Mouse (Mus musculus) left cerebral cortex, postnatal 36 days (tissue): Measurements from ENCODE around the gene Ppox. TPM values are rescaled to one million over a fixed set of nuclear protein-coding genes. Genes with fewer than 3 reads are reported as not detected.

Source experiments
- DNase-seq, 2 experiments: peaks; one replicate each; pipeline ENCODE4 v3.0.0; 2021 to 2022; ENCODE audit warnings: low spot score in 2 of 2, mixed read lengths in 1 of 2
- intact Hi-C: fragments of 180-260 bp; cut with DNase I; formaldehyde crosslinking; loops from one replicate; pipeline ENCODE4 v1.15.1; 2025
- total RNA-seq, 2 experiments: library from RNA; stranded (reverse); gene quantifications; 2 replicates each; pipeline ENCODE4 v1.2.3; 2021

The Ppox gene
- total RNA-seq, 2 experiments from 2014 or later = 21.7 to 26.6 TPM

- intact Hi-C loops = loop anchor here (2.0 kb wide), 1 partner anchor 17 kb away; the partner anchor contains the start of gene B4galt3
- peak; percentile 94 to 95 for DNase-seq
These were observed 6.4 kb upstream of the Ppox start, which contains the start of gene Usp21 for GRCm38 (mm10) chr1:171287136-171288081. TSS of gene Usp21 (minus strand) at chr1:171287991.

GRCm38 (mm10) chr1:171286517-171286916, 5.5 kb upstream of the Ppox start:
- intact Hi-C loops = loop anchor here (2.0 kb wide), 1 partner anchor 16 kb away; the partner anchor contains the start of gene B4galt3

GRCm38 (mm10) chr1:171285096-171285892, 4.3 kb upstream of the Ppox start:
- intact Hi-C loops = no loop called here

More at GRCm38 (mm10) chr1:171286517-171286916, 5.5 kb upstream of the Ppox start:
- DNase-seq = no peak

GRCm38 (mm10) chr1:171284491-171284890, 3.5 kb upstream of the Ppox start:
- DNase-seq = no peak
- intact Hi-C loops = no loop called here

More at GRCm38 (mm10) chr1:171285096-171285892, 4.3 kb upstream of the Ppox start:
- DNase-seq = peak in 1 of 2 experiments; percentile 6

GRCm38 (mm10) chr1:171283188-171284160, 2.5 kb upstream of the Ppox start:
- DNase-seq = peak in 1 of 2 experiments; percentile 3
- intact Hi-C loops = no loop called here

- intact Hi-C loops = no loop called here
- DNase-seq = peak in 1 of 2 experiments; percentile 2
These were observed 1.3 kb upstream of the Ppox start for GRCm38 (mm10) chr1:171282086-171282805.

GRCm38 (mm10) chr1:171281528-171281923, 540 bp upstream of the Ppox start:
- intact Hi-C loops = no loop called here
- DNase-seq = peak in 1 of 2 experiments; percentile 79

GRCm38 (mm10) chr1:171280250-171280915, 603 bp downstream of the Ppox start:
- intact Hi-C loops = no loop called here
- peak in 1 of 2 experiments; percentile 6 for DNase-seq

GRCm38 (mm10) chr1:171279721-171280120, 1.3 kb downstream of the Ppox start:
- DNase-seq = peak in 1 of 2 experiments; percentile 2
- intact Hi-C loops = no loop called here

- peak in 1 of 2 experiments; percentile 2 for DNase-seq
- intact Hi-C loops = no loop called here
These were observed 1.8 kb downstream of the Ppox start for GRCm38 (mm10) chr1:171279012-171279705.

GRCm38 (mm10) chr1:171278436-171278835, 2.5 kb downstream of the Ppox start:
- peak in 1 of 2 experiments; percentile 2 for DNase-seq
- intact Hi-C loops = no loop called here

GRCm38 (mm10) chr1:171277736-171278135, 3.2 kb downstream of the Ppox start:
- intact Hi-C loops = no loop called here
- no peak for DNase-seq

- no peak for DNase-seq
- intact Hi-C loops = no loop called here
These were observed 4.8 kb downstream of the Ppox start for GRCm38 (mm10) chr1:171276110-171276748.

- intact Hi-C loops = no loop called here
- no peak for DNase-seq
These were observed 5.7 kb downstream of the Ppox start for GRCm38 (mm10) chr1:171275144-171275734.

GRCm38 (mm10) chr1:171274171-171274570, 6.8 kb downstream of the Ppox start:
- intact Hi-C loops = no loop called here
- no peak for DNase-seq

GRCm38 (mm10) chr1:171272086-171272485, 8.9 kb downstream of the Ppox start:
- intact Hi-C loops = no loop called here
- DNase-seq = no peak
